Mouse (Mus musculus): Measurements from ENCODE around the gene Serp2. TPM values are rescaled to one million over a fixed set of nuclear protein-coding genes. Genes with fewer than 3 reads are reported as not detected.

Gene Serp2
- polyA plus RNA-seq, 1 experiment from 2014 or later = 12.7 TPM

- Histone ChIP-seq H3K27me3 (ENCODE audit: control insufficient read depth, insufficient read depth, low read length) (no peaks in the 10 kb centered on the region), H3K27ac (ENCODE audit: low read length) (no peak overlapping the region), H3K4me2 (replicated peaks; ENCODE audit: low read depth, low read length) (no peak overlapping the region), H3K9ac (replicated peaks; ENCODE audit: low read depth, low read length) (no peak overlapping the region), H3K4me1 (ENCODE audit: control insufficient read depth, insufficient read depth, low read length) (peaks cover 2% of the 10 kb centered on the region), H3K4me3 (ENCODE audit: low read depth, low read length) (no peak overlapping the region), H3K9me3 (ENCODE audit: control insufficient read depth, low read depth, low read length) (no peaks in the 10 kb centered on the region), H3K36me3 (ENCODE audit: control insufficient read depth, insufficient read depth, low read length) (no peaks in the 10 kb centered on the region; the same call in 1 of the 2 replicates)
- WGBS = 41% methylated on average over 5 of the region's 5 CpGs
- no peak for ATAC-seq (ENCODE audit: insufficient number of reproducible peaks, insufficient read depth, low FRiP score, low read depth)
Observed at GRCm38 (mm10) chr14:76495022-76495421, 61.7 kb downstream of the Serp2 start.

GRCm38 (mm10) chr14:76489128-76489527 is 67.6 kb downstream of the Serp2 start:
- H3K4me3 ChIP-seq (ENCODE audit: low read depth, low read length) = no peak overlapping the region
- H3K9ac ChIP-seq (replicated peaks; ENCODE audit: low read depth, low read length) = no peak overlapping the region
- no peak overlapping the region for H3K27ac ChIP-seq (ENCODE audit: low read length)
- H3K27me3 ChIP-seq (ENCODE audit: control insufficient read depth, insufficient read depth, low read length) = no peaks in the 10 kb centered on the region
- no peak for ATAC-seq (ENCODE audit: insufficient number of reproducible peaks, insufficient read depth, low FRiP score, low read depth)
- H3K36me3 ChIP-seq (ENCODE audit: control insufficient read depth, insufficient read depth, low read length) = no peaks in the 10 kb centered on the region; the same call in 1 of the 2 replicates
- WGBS = 77% methylated on average over 2 of the region's 2 CpGs
- H3K9me3 ChIP-seq (ENCODE audit: control insufficient read depth, low read depth, low read length) = no peaks in the 10 kb centered on the region
- no peaks in the 10 kb centered on the region; the same call in 1 of the 2 replicates for H3K4me1 ChIP-seq (ENCODE audit: control insufficient read depth, insufficient read depth, low read length)
- H3K4me2 ChIP-seq (replicated peaks; ENCODE audit: low read depth, low read length) = no peak overlapping the region

- Histone ChIP-seq H3K4me2 (replicated peaks; ENCODE audit: low read depth, low read length) (no peak overlapping the region), H3K9me3 (ENCODE audit: control insufficient read depth, low read depth, low read length) (no peaks in the 10 kb centered on the region), H3K9ac (replicated peaks; ENCODE audit: low read depth, low read length) (no peak overlapping the region), H3K36me3 (ENCODE audit: control insufficient read depth, insufficient read depth, low read length) (no peaks in the 10 kb centered on the region), H3K4me3 (ENCODE audit: low read depth, low read length) (no peak overlapping the region), H3K27ac (ENCODE audit: low read length) (no peak overlapping the region), H3K27me3 (ENCODE audit: control insufficient read depth, insufficient read depth, low read length) (no peaks in the 10 kb centered on the region), H3K4me1 (ENCODE audit: control insufficient read depth, insufficient read depth, low read length) (no peaks in the 10 kb centered on the region; the same call in 1 of the 2 replicates)
- ATAC-seq (ENCODE audit: insufficient number of reproducible peaks, insufficient read depth, low FRiP score, low read depth) = peak; percentile 37; the same call in 1 of the 2 replicates
- WGBS = 54% methylated on average over 18 of the region's 18 CpGs
Observed at GRCm38 (mm10) chr14:76488101-76489044, 68.3 kb downstream of the Serp2 start.

GRCm38 (mm10) chr14:76487609-76488008 is 69.1 kb downstream of the Serp2 start:
- H3K4me1 ChIP-seq (ENCODE audit: control insufficient read depth, insufficient read depth, low read length) = no peaks in the 10 kb centered on the region; the same call in 1 of the 2 replicates
- no peaks in the 10 kb centered on the region for H3K36me3 ChIP-seq (ENCODE audit: control insufficient read depth, insufficient read depth, low read length)
- H3K4me2 ChIP-seq (replicated peaks; ENCODE audit: low read depth, low read length) = no peak overlapping the region
- no peaks in the 10 kb centered on the region for H3K9me3 ChIP-seq (ENCODE audit: control insufficient read depth, low read depth, low read length)
- H3K4me3 ChIP-seq (ENCODE audit: low read depth, low read length) = no peak overlapping the region
- no peak overlapping the region for H3K9ac ChIP-seq (replicated peaks; ENCODE audit: low read depth, low read length)
- ATAC-seq (ENCODE audit: insufficient number of reproducible peaks, insufficient read depth, low FRiP score, low read depth) = no peak
- H3K27ac ChIP-seq (ENCODE audit: low read length) = no peak overlapping the region
- H3K27me3 ChIP-seq (ENCODE audit: control insufficient read depth, insufficient read depth, low read length) = no peaks in the 10 kb centered on the region
- 79% methylated on average over 16 of the region's 16 CpGs for WGBS

- no peaks in the 10 kb centered on the region for H3K36me3 ChIP-seq (ENCODE audit: control insufficient read depth, insufficient read depth, low read length)
- WGBS = 83% methylated on average over 1 of the region's 1 CpGs
- H3K9me3 ChIP-seq (ENCODE audit: control insufficient read depth, low read depth, low read length) = no peaks in the 10 kb centered on the region
- no peak overlapping the region for H3K9ac ChIP-seq (replicated peaks; ENCODE audit: low read depth, low read length)
- H3K27ac ChIP-seq (ENCODE audit: low read length) = no peak overlapping the region
- no peak overlapping the region for H3K4me3 ChIP-seq (ENCODE audit: low read depth, low read length)
- H3K4me1 ChIP-seq (ENCODE audit: control insufficient read depth, insufficient read depth, low read length) = peaks cover 4% of the 10 kb centered on the region
- H3K27me3 ChIP-seq (ENCODE audit: control insufficient read depth, insufficient read depth, low read length) = no peaks in the 10 kb centered on the region
- H3K4me2 ChIP-seq (replicated peaks; ENCODE audit: low read depth, low read length) = no peak overlapping the region
- no peak for ATAC-seq (ENCODE audit: insufficient number of reproducible peaks, insufficient read depth, low FRiP score, low read depth)
Observed at GRCm38 (mm10) chr14:76483701-76484100, 73.0 kb downstream of the Serp2 start.

Other genes starting within 250 kb of the Serp2 start
- gene Tsc22d1, start 141.9 kb downstream of the Serp2 start, polyA plus RNA-seq (2014; fragmentation: Nextera tagmentation; extraction: Ambion mirVana) = 656 and 673 TPM in 2 replicates

Measured in stomach, embryonic 14.5 days (tissue).